Mouse (Mus musculus): ENCODE measurements around the gene Donson.

Gene Donson

DNA sequence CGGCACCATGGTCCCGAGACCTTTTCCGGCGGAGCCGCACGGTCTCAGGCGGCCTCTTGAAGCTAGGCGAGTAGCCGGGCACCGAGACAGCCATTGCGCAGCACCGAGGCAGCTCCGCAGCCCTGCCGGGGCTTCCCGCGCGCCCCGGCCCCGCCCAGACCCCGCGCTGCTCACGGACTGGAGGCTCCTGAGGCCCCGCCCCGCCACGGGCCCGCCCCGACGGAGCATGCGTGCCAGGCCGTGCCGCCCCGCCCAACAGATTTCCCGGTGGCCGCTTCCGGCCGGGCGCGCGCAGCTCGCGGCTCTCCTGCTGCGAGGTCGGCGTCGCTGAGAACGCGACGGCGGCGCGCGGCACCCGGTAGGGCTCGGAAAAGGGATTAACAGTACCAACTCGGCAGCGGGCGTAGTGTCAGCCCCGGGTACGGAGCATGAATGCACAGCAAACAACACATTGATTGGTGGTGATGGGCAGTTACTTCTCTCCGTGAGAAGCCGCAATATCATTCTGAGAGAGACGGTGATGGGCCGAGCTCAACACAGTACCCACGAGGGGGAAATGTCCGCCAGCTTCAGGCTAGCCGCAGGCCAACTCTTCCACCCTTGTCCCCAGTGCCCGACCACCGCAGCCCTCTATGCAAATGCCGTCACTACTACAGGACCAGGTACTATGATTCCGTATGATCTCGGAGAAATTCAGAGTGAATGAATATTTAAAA lies at the start of gene Donson:
Gene Donson (minus strand): TSS at position 152 of the 716 bp plus-strand sequence.
- DNase-seq (ENCODE audit: low read depth, low spot score), result peak; percentile 79

GRCm38 (mm10) chr16:91736046-91736816 lies 47.7 kb upstream of the Donson start:
- DNase-seq (ENCODE audit: low read depth, low spot score), result no peak

- no peak for DNase-seq (ENCODE audit: low read depth, low spot score)
Measured at GRCm38 (mm10) chr16:91734771-91735170, 46.2 kb upstream of the Donson start.

DNA sequence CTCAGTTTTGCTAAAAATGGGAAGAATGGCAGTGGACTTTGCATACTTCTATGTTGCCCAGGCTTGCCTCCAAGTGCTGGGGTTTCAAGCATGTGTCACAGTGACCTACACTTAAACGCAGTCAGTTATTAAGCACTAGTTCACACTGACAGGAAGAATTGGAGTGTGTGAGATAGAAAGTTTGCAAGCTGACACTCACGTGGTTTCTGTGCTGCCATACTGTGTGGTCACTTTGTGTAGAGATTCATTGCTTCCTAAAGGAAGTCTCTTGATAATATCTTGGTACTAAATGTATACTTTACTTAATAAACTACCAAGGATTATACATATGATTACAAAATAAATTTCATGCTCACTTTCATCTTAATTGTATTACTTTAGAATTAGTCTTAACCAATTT lies 44.2 kb upstream of the Donson start:
- DNase-seq (ENCODE audit: low read depth, low spot score), result no peak

DNA sequence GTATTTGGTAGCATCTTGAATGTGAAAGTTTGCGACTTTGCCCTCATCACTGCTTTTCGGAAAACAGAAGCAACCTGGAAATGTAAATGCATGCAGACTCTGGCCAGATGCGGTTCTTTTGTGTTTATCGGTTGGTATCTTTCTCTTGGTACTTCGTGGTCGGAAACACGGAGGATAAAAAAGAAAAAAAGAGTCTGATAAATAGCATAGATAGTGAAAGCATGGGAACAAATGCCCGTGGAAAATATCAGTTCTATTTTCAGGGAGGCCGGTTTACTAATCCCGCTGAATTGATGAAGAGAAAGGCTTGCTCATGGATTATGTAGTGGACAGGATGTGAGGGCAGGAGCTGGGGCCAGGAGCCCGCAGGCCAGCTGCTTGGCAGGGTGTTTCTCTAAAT lies 41.9 kb upstream of the Donson start:
- no peak for DNase-seq (ENCODE audit: low read depth, low spot score)

- DNase-seq (ENCODE audit: low read depth, low spot score), result no peak
Measured at GRCm38 (mm10) chr16:91729821-91730441, 41.4 kb upstream of the Donson start.

- DNase-seq (ENCODE audit: low read depth, low spot score), result peak; percentile 98
Measured at GRCm38 (mm10) chr16:91729066-91729482, 40.5 kb upstream of the Donson start, which contains the start of gene Itsn1. Itsn1 (plus strand) TSS chr16:91729281.

DNA sequence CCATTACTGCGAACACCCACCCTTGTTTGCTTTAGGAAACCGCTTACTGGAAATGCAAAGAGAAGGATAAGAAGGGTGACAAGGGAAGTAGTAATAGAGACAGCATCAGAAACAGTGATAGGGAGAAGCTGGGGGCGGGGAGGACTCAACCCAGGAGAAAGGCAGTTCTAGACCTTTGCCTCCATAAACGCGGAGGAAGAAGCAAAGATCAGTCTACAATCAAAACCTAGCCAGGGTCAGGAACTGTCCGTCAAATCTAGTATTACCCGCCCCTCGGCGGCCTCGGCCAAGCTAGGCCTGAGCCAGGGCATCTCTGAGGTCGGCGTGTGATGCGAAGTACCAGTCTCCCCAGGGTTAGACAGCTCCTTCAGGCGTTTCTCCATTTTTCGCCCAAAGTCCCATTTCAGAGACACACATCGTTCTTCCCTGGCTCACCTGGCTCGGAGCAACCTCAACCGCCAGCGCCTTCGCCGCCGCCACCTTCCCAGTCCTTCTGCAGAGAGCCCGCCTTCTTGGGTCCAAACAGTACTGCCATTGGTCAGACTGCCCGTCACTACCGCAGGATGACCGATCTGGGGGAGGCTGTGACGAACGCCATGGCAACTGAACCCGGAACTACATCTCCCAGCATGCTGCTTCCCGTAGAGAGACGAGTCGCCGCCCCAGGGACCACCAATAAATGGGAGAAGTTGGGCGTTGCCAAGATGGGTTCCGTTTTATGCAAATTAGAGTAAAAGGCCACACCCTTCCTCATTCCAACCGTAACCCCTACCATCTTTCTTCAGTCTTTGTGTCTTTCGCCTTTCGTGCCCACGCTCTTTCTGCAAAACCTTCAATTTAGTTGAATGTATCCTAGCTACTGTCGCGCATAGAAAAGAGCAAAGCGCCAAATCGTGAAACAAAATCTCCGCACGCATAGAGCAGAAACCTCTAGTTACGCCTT lies 39.8 kb upstream of the Donson start, which contains the start of gene Cryzl1:
Gene Cryzl1 (minus strand): TSS at position 853 of the 943 bp plus-strand sequence.
- peak; percentile 99 for DNase-seq (ENCODE audit: low read depth, low spot score)

DNA sequence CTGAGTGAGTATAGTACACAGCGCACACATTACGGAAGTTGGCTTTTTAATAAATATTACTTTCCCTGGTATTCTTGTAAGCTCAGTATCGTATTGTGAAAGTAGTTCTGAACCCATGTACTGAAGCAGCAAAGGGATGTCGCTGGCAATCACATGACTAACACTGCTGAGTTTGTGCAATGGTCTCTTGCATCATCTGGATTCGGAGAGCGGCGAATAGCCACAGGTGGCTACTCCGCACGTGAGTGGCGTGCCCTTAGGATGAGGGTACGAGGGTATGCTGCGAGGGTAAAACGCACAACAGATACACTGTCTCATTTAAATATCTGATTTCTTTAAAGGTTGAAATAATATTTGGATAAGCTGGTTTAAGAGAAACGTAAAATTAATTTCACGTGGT lies 38.9 kb upstream of the Donson start:
- no peak for DNase-seq (ENCODE audit: low read depth, low spot score)

GRCm38 (mm10) chr16:91724247-91724646 lies 35.7 kb upstream of the Donson start:
- peak; percentile 43 for DNase-seq (ENCODE audit: low read depth, low spot score)

GRCm38 (mm10) chr16:91717399-91717798 lies 28.8 kb upstream of the Donson start:
- no peak for DNase-seq (ENCODE audit: low read depth, low spot score)

DNA sequence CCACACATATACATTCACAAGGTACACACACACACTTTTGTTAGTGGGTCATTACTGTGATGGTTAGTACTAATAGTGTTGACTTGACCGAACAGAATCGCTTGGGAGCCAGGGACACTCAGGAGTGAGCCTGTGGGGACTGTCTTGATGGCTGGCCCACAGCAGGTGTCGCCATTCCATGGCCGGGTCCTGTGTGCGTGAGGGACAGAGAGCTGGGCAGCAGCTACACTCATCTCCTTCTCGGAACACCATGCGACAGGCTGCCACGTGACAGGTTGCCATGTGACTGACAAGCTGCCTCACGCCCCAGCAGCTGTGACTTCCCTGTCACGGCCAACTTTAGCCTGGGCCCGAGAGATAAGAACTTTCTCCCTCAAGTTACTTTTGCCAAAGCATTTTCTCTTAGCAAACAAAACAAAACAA lies 28.4 kb upstream of the Donson start:
- DNase-seq (ENCODE audit: low read depth, low spot score), result no peak

- DNase-seq (ENCODE audit: low read depth, low spot score), result no peak
Measured at GRCm38 (mm10) chr16:91710241-91710640, 21.7 kb upstream of the Donson start.

GRCm38 (mm10) chr16:91704603-91705340 lies 16.2 kb upstream of the Donson start:
- no peak for DNase-seq (ENCODE audit: low read depth, low spot score)

- DNase-seq (ENCODE audit: low read depth, low spot score), result no peak
Measured at GRCm38 (mm10) chr16:91702771-91703188, 14.2 kb upstream of the Donson start.

- no peak for DNase-seq (ENCODE audit: low read depth, low spot score)
Measured at GRCm38 (mm10) chr16:91701908-91702307, 13.3 kb upstream of the Donson start.

- DNase-seq (ENCODE audit: low read depth, low spot score), result no peak
Measured at GRCm38 (mm10) chr16:91698995-91699394, 10.4 kb upstream of the Donson start.

DNA sequence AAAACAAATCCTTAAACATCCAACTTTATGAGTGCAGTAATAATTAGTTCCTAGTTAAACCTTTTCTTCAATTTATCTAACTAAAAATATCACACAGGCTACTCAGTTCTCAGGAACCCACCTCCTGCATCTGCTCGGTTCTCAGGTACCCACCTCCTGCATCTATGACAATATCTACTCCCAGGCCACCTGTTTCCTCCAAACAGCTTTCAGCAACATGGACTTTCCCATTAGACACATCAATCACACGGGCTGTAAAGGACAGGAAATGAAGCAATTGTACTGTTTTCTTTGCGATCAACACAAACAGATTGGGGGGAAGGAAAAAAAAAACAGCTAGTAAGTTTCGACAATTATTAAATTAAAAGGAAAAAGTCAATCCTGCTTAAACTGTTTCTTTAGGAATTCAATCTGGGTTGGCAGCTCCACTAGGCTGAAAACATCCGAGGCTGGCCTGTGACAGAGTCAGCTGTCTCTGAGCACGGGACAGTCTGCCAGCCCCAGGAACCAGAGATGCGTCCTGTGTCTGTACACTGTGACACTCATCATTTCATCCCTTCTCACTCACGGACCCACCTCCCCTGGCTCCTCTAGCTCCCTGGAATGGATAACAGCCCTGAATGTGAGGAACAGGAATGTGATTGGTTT lies 6.7 kb upstream of the Donson start:
- peak; percentile 13 for DNase-seq (ENCODE audit: low read depth, low spot score)

GRCm38 (mm10) chr16:91694455-91695084 lies 6.0 kb upstream of the Donson start:
- DNase-seq (ENCODE audit: low read depth, low spot score), result peak; percentile 81
